Mouse (Mus musculus): Measurements from ENCODE around the gene Ndc80. TPM values are rescaled to one million over a fixed set of nuclear protein-coding genes. Genes with fewer than 3 reads are reported as not detected.
A peak's percentile ranks its signal among the peaks of the same experiment; 100 is the strongest.

Gene Ndc80
- total RNA-seq (2012; rRNA removed) (24.4 and 26.7 TPM in 2 replicates), total RNA-seq (2014; rRNA removed) (44.5 and 55.6 TPM in 2 replicates), polyA plus RNA-seq (2012; ENCODE audit: insufficient read length, low read depth) (41.8 and 49.6 TPM in 2 replicates)

- Histone ChIP-seq H3K9ac (ENCODE audit: insufficient read depth, low read depth) (peak within 1 kb of the TSS; percentile 86), H3K4me1 (ENCODE audit: control insufficient read depth in 1 of 2, insufficient read depth in 2 of 2) (peaks cover 0 to 14% of the 10 kb centered on the region in 2 experiments; a peak in 2 of 4 replicates), H3K27me3 (replicated peaks) (no peaks in the 10 kb centered on the region), H3K9me3 (replicated peaks; ENCODE audit: low read length) (no peaks in the 10 kb centered on the region), H3K79me2 (replicated peaks; ENCODE audit: control insufficient read depth, extremely low read depth, insufficient read depth, poor library complexity, severe bottlenecking) (peaks cover 14% of the 10 kb centered on the region), H3K4me2 (ENCODE audit: insufficient read depth, low read depth, poor library complexity, severe bottlenecking) (peak within 1 kb of the TSS; percentile 54; the same call in 1 of the 2 replicates), H3K27ac (ENCODE audit: insufficient read depth, low read depth) (peak within 1 kb of the TSS; percentile 74), H3K36me3 (replicated peaks in 1 of 2; ENCODE audit: control insufficient read depth in 1 of 2, insufficient read depth in 1 of 2, low read length in 1 of 2) (peaks cover 5 to 7% of the 10 kb centered on the region in 2 experiments), H3K4me3 (replicated peaks in 1 of 3; ENCODE audit: low read depth in 2 of 3, low read length in 2 of 3, poor library complexity in 1 of 3) (peak within 1 kb of the TSS; percentile 63 to 82 (median 68))
- dilution Hi-C loops (cut with MboI; ENCODE audit: extremely low pct_ligation_motif_present, extremely low pct_unique_long_range_greater_than_20kb, low sequenced_read_pairs) (no loop called here), in situ Hi-C loops (cut with MboI; ENCODE audit: low pct_ligation_motif_present, low pct_unique_long_range_greater_than_20kb, low sequenced_read_pairs) (no loop called here)
- DNase-seq (ENCODE audit: extremely low read depth), result peak; percentile 94
- TF ChIP-seq IRF4 (IDR thresholded peaks at IDR 0.05; ENCODE audit: low read depth, low read length), result peak; percentile 37; the same call in 1 of the 2 replicates
- peak; percentile 100 for TF ChIP-seq SIN3A (IDR thresholded peaks at IDR 0.05; ENCODE audit: low read length)
- peak; percentile 89 for TF ChIP-seq NRF1 (IDR thresholded peaks at IDR 0.05; ENCODE audit: low read depth, low read length)
- peak; percentile 42; the same call in 1 of the 2 replicates for TF ChIP-seq TBP (conservative IDR thresholded peaks at IDR 0.05; ENCODE audit: low read depth, low read length)
- peak; percentile 78 for TF ChIP-seq TCF12 (IDR thresholded peaks at IDR 0.05; ENCODE audit: low read depth, low read length)
- no peak for TF ChIP-seq BHLHE40 (IDR thresholded peaks at IDR 0.05; ENCODE audit: low read depth, low read length)
- peak; percentile 95 for TF ChIP-seq ELF1 (IDR thresholded peaks at IDR 0.05; ENCODE audit: low read depth, low read length)
- peak; percentile 87 for TF ChIP-seq POLR2A (IDR thresholded peaks at IDR 0.05; ENCODE audit: low read depth, low read length)
- TF ChIP-seq PAX5 (IDR thresholded peaks at IDR 0.05; ENCODE audit: low read length), result no peak
- TF ChIP-seq POLR2AphosphoS2 (IDR thresholded peaks at IDR 0.05; ENCODE audit: low read depth, low read length), result peak; percentile 74; the same call in 1 of the 2 replicates
- TF ChIP-seq USF2 (conservative IDR thresholded peaks at IDR 0.05; ENCODE audit: low read depth, low read length), result no peak
- TF ChIP-seq CHD1 (IDR thresholded peaks at IDR 0.05; ENCODE audit: low read depth, low read length), result no peak
- peak; percentile 94; the same call in 1 of the 2 replicates for TF ChIP-seq E2F4 (IDR thresholded peaks at IDR 0.05; ENCODE audit: insufficient replicate concordance, low read depth, low read length)
- peak; percentile 96 for TF ChIP-seq MXI1 (IDR thresholded peaks at IDR 0.05; ENCODE audit: low read depth, low read length)
- peak; percentile 74; the same call in 1 of the 2 replicates for TF ChIP-seq UBTF (IDR thresholded peaks at IDR 0.05; ENCODE audit: low read depth, low read length)
- TF ChIP-seq MAFK (IDR thresholded peaks at IDR 0.05; ENCODE audit: insufficient replicate concordance, low read length), result no peak
- TF ChIP-seq MAX (IDR thresholded peaks at IDR 0.05; ENCODE audit: low read length), result 0 out of 2 replicates have a peak, but pooled peaks have one; percentile 40
- no peak for TF ChIP-seq JUND (conservative IDR thresholded peaks at IDR 0.05; ENCODE audit: low read depth, low read length)
- TF ChIP-seq GABPA (IDR thresholded peaks at IDR 0.05; ENCODE audit: insufficient replicate concordance, low read depth, low read length), result peak; percentile 33; the same call in 1 of the 2 replicates
- TF ChIP-seq ZKSCAN1 (IDR thresholded peaks at IDR 0.05; ENCODE audit: borderline replicate concordance, low read depth, low read length), result no peak
- TF ChIP-seq ZNF384 (IDR thresholded peaks at IDR 0.05; ENCODE audit: low read depth, low read length), result no peak
- TF ChIP-seq HCFC1 (IDR thresholded peaks at IDR 0.05; ENCODE audit: low read depth, low read length), result peak; percentile 85
- TF ChIP-seq MAZ (IDR thresholded peaks at IDR 0.05; ENCODE audit: low read depth, low read length), result peak; percentile 75; the same call in 1 of the 2 replicates
- TF ChIP-seq KAT2A (IDR thresholded peaks at IDR 0.05; ENCODE audit: insufficient replicate concordance, low read length), result peak; percentile 82; the same call in 1 of the 2 replicates
- peak; percentile 65; the same call in 1 of the 2 replicates for TF ChIP-seq MEF2A (IDR thresholded peaks at IDR 0.05; ENCODE audit: borderline replicate concordance, low read depth, low read length)
- TF ChIP-seq NELFE (IDR thresholded peaks at IDR 0.05; ENCODE audit: low read depth, low read length), result peak; percentile 60
- TF ChIP-seq ZC3H11A (IDR thresholded peaks at IDR 0.05; ENCODE audit: low read depth, low read length), result no peak
- peak; percentile 37; the same call in 1 of the 2 replicates for TF ChIP-seq MYC (IDR thresholded peaks at IDR 0.05; ENCODE audit: low read depth, low read length)
- peak; percentile 48; the same call in 1 of the 2 replicates for TF ChIP-seq ETS1 (conservative IDR thresholded peaks at IDR 0.05; ENCODE audit: low read depth, low read length)
- peak in 1 of 2 experiments; percentile 6; a peak in 1 of 4 replicates for TF ChIP-seq CTCF (conservative IDR thresholded peaks at IDR 0.05 in 1 of 2, IDR thresholded peaks at IDR 0.05 in 1 of 2; ENCODE audit: low read depth in 2 of 2, low read length in 2 of 2)
- no peak for TF ChIP-seq RCOR1 (conservative IDR thresholded peaks at IDR 0.05; ENCODE audit: low read depth, low read length)
- no peak for TF ChIP-seq RAD21 (IDR thresholded peaks at IDR 0.05; ENCODE audit: low read depth, low read length)
- TF ChIP-seq EP300 (IDR thresholded peaks at IDR 0.05; ENCODE audit: low read length), result no peak
- no peak for TF ChIP-seq JUN (IDR thresholded peaks at IDR 0.05; ENCODE audit: insufficient read depth, low read depth, low read length)
- peak; percentile 86 for TF ChIP-seq ZMIZ1 (IDR thresholded peaks at IDR 0.05; ENCODE audit: low read depth, low read length)
- peak; percentile 74 for TF ChIP-seq CHD2 (IDR thresholded peaks at IDR 0.05; ENCODE audit: low read length)
- TF ChIP-seq SMC3 (IDR thresholded peaks at IDR 0.05; ENCODE audit: low read depth, low read length), result no peak
Observed at GRCm38 (mm10) chr17:71526711-71527564, at the start of gene Ndc80. Gene Ndc80, minus strand, starts transcription at chr17:71526857.
